14 mouse cellular contexts compared by ENCODE assay signal in genomic region chr19:32337708-32338107, GRCm38 (mm10). TPM values are rescaled to one million over a fixed set of nuclear protein-coding genes. Genes with fewer than 3 reads are reported as not detected.
DNase-seq lines count a peak whose midpoint lies in the region; ATAC-seq and TF ChIP-seq lines count a peak whose summit lies in the region.
"Had no signal": no experiment of that assay in that cellular context is flagged by ENCODE, and none has a peak within 500 bp of the region (broad histone marks: within the 10 kb centered on the region; RNA-seq: fewer than 3 reads in every experiment).

No protein-coding gene starts in this region.

- peak overlapping the region; percentile 61 for H3K27ac ChIP-seq in gastrocnemius, adult 2 months
- H3K27ac ChIP-seq in kidney, postnatal 0 days, result peak overlapping the region; percentile 28
- 0 out of 2 replicates have a peak overlapping the region, but pooled peaks have one; percentile 24 for H3K27ac ChIP-seq in embryonic facial prominence, embryonic 10.5 days (replicated peaks)
- no peak overlapping the region for H3K27ac ChIP-seq in forebrain, embryonic 13.5 days

- H3K9ac ChIP-seq in kidney, postnatal 0 days (ENCODE audit: low read depth, low read length), result no peak overlapping the region
- H3K9ac ChIP-seq in forebrain, embryonic 13.5 days, result no peak overlapping the region

- peak; percentile 80 for ATAC-seq in kidney, postnatal 0 days (replicated peaks; ENCODE audit: low FRiP score, low read depth)
- no peak for ATAC-seq in forebrain, embryonic 13.5 days
- ATAC-seq: inflammation-experienced regulatory T-cells, adult 6 months had no signal

- intact Hi-C loops in gastrocnemius, adult 2 months (cut with DNase I), result no loop called here
- intact Hi-C loops in gastrocnemius, postnatal 14 days (cut with DNase I; ENCODE audit: low total_unique reads), result no loop called here

- H3K27me3 ChIP-seq in kidney, postnatal 0 days (ENCODE audit: insufficient read depth, low read length), result no peaks in the 10 kb centered on the region
- no peaks in the 10 kb centered on the region for H3K27me3 ChIP-seq in embryonic facial prominence, embryonic 10.5 days (replicated peaks; ENCODE audit: low read depth, poor library complexity, severe bottlenecking)
- no peaks in the 10 kb centered on the region for H3K27me3 ChIP-seq in forebrain, embryonic 13.5 days

- 10% methylated on average over 6 of the region's 6 CpGs for WGBS in kidney, postnatal 0 days
- 56% methylated on average over 6 of the region's 6 CpGs for WGBS in embryonic facial prominence, embryonic 10.5 days
- 47% methylated on average over 6 of the region's 6 CpGs for WGBS in forebrain, embryonic 13.5 days

- H3K4me2 ChIP-seq in kidney, postnatal 0 days (ENCODE audit: low read length), result no peak overlapping the region
- H3K4me2 ChIP-seq in forebrain, embryonic 13.5 days, result no peak overlapping the region

- H3K9me3 ChIP-seq in kidney, postnatal 0 days (replicated peaks; ENCODE audit: low read length), result no peaks in the 10 kb centered on the region
- H3K9me3 ChIP-seq in embryonic facial prominence, embryonic 10.5 days, result no peaks in the 10 kb centered on the region
- no peaks in the 10 kb centered on the region for H3K9me3 ChIP-seq in forebrain, embryonic 13.5 days (replicated peaks)

- TF ChIP-seq CTCF in gastrocnemius, adult 2 months (IDR thresholded peaks at IDR 0.05), result no peak
- no peak for TF ChIP-seq CTCF in kidney, postnatal 0 days (IDR thresholded peaks at IDR 0.05; ENCODE audit: low read depth)

- peaks cover 12% of the 10 kb centered on the region for H3K4me1 ChIP-seq in kidney, postnatal 0 days (replicated peaks; ENCODE audit: insufficient read depth, low read length)
- H3K4me1 ChIP-seq in embryonic facial prominence, embryonic 10.5 days, result peaks cover 31% of the 10 kb centered on the region
- H3K4me1 ChIP-seq in forebrain, embryonic 13.5 days, result 0 out of 2 replicates have a peak, but pooled peaks cover 8% of the 10 kb centered on the region

- no peak overlapping the region for H3K4me3 ChIP-seq in gastrocnemius, adult 2 months
- H3K4me3 ChIP-seq in kidney, postnatal 0 days (replicated peaks; ENCODE audit: low read depth, low read length), result no peak overlapping the region
- H3K4me3 ChIP-seq in embryonic facial prominence, embryonic 10.5 days, result no peak overlapping the region
- H3K4me3 ChIP-seq in forebrain, embryonic 13.5 days, result no peak overlapping the region

- no peak for DNase-seq in gastrocnemius, adult 2 months
- no peak for DNase-seq in gastrocnemius, postnatal 14 days
- peak; percentile 87 for DNase-seq in kidney, postnatal 0 days (ENCODE audit: low spot score)
- DNase-seq in kidney, postnatal 25 days, result no peak
- DNase-seq in embryonic facial prominence, embryonic 10.5 days (ENCODE audit: low spot score), result no peak
- DNase-seq in mesoderm, embryonic 11.5 days (ENCODE audit: low read depth, low spot score), result peak; percentile 63
- no peak for DNase-seq in Muller cell, postnatal 12 days (ENCODE audit: inconsistent ontology term)
- DNase-seq: adrenal gland, postnatal 36 days; cerebellum, adult 8-10 months; layer of hippocampus, postnatal 36 days; lung, adult 2 months; thymus, postnatal 25 days had no signal

- no peaks in the 10 kb centered on the region for H3K36me3 ChIP-seq in kidney, postnatal 0 days (ENCODE audit: insufficient read depth, low read length)
- H3K36me3 ChIP-seq in embryonic facial prominence, embryonic 10.5 days (replicated peaks), result no peaks in the 10 kb centered on the region
- H3K36me3 ChIP-seq in forebrain, embryonic 13.5 days (ENCODE audit: poor library complexity, severe bottlenecking), result no peaks in the 10 kb centered on the region

RNA-seq across cellular contexts. Expression of gene Sgms1, which starts 51.8 kb away (rescaled TPM):
- 10 to 100 TPM; 53.8 to 62.8 TPM for total RNA-seq in gastrocnemius, adult 2 months (2021)
- 10 to 100 TPM; 35.2 to 55.0 TPM for total RNA-seq in gastrocnemius, postnatal 14 days (2021)
- 42.4 and 46.1 TPM in 2 replicates for polyA plus RNA-seq in kidney, postnatal 0 days (2015; fragmentation: Nextera tagmentation; extraction: Ambion mirVana)
- polyA plus RNA-seq in embryonic facial prominence, embryonic 10.5 days (2016; fragmentation: Nextera tagmentation; extraction: Ambion mirVana), result 15.2 and 16.6 TPM in 2 replicates
- polyA plus RNA-seq in forebrain, embryonic 13.5 days (2015; fragmentation: Nextera tagmentation; extraction: Ambion mirVana), result 9.9 and 11.1 TPM in 2 replicates

Comparison
In these comparisons a context has a peak if more than half of its experiments do, and no peak if none do; other contexts are left out.
1. DNase-seq: peak in kidney, postnatal 0 days (single experiment) and mesoderm, embryonic 11.5 days (single experiment); none in gastrocnemius, adult 2 months (single experiment), gastrocnemius, postnatal 14 days (single experiment), kidney, postnatal 25 days (0 of 2), embryonic facial prominence, embryonic 10.5 days (single experiment) and Muller cell, postnatal 12 days (single experiment).